ENCODE assay signal across 32 mouse cellular contexts in genomic region chr7:24824452-24824851, GRCm38 (mm10). TPM values are rescaled to one million over a fixed set of nuclear protein-coding genes. Genes with fewer than 3 reads are reported as not detected.
DNase-seq lines count a peak whose midpoint lies in the region; ATAC-seq and TF ChIP-seq lines count a peak whose summit lies in the region.
"Had no signal": no experiment of that assay in that cellular context is flagged by ENCODE, and none has a peak within 500 bp of the region (broad histone marks: within the 10 kb centered on the region; RNA-seq: fewer than 3 reads in every experiment).

No protein-coding gene starts in this region.

- TF ChIP-seq EP300 in CH12.LX (IDR thresholded peaks at IDR 0.05; ENCODE audit: low read length): peak; percentile 68

- TF ChIP-seq POLR2A in CH12.LX (IDR thresholded peaks at IDR 0.05; ENCODE audit: low read depth, low read length): no peak

- dilution Hi-C loops in CH12.LX (cut with MboI; ENCODE audit: extremely low pct_ligation_motif_present, extremely low pct_unique_long_range_greater_than_20kb, low sequenced_read_pairs): no loop called here

- no peaks in the 10 kb centered on the region for H3K79me2 ChIP-seq in CH12.LX (replicated peaks; ENCODE audit: control insufficient read depth, extremely low read depth, insufficient read depth, poor library complexity, severe bottlenecking)
- H3K79me2 ChIP-seq in macrophage (ENCODE audit: inconsistent target): no peaks in the 10 kb centered on the region

- peaks cover 3 to 17% of the 10 kb centered on the region in 2 experiments for H3K4me1 ChIP-seq in CH12.LX (ENCODE audit: control insufficient read depth in 1 of 2, insufficient read depth in 2 of 2)
- H3K4me1 ChIP-seq: embryonic facial prominence, embryonic 10.5 days; embryonic facial prominence, embryonic 13.5 days; forebrain, embryonic 12.5 days; forebrain, embryonic 15.5 days; heart, embryonic 10.5 days; heart, embryonic 13.5 days had no signal

- H3K27ac ChIP-seq in CH12.LX (ENCODE audit: insufficient read depth, low read depth) (no peak overlapping the region), macrophage (peak overlapping the region; percentile 70)
- H3K27ac ChIP-seq: embryonic facial prominence, embryonic 10.5 days; embryonic facial prominence, embryonic 13.5 days; forebrain, embryonic 12.5 days; forebrain, embryonic 15.5 days; heart, adult 2 months; heart, embryonic 10.5 days; heart, embryonic 13.5 days; hindbrain, embryonic 14.5 days; hindbrain, postnatal 0 days had no signal

- WGBS in macrophage (ENCODE audit: missing documents): 2% methylated on average over 7 of the region's 7 CpGs

- TF ChIP-seq CTCF in CH12.LX (conservative IDR thresholded peaks at IDR 0.05 in 1 of 2, IDR thresholded peaks at IDR 0.05 in 1 of 2; ENCODE audit: low read depth in 2 of 2, low read length in 2 of 2): no peak

- H3K9me3 ChIP-seq in CH12.LX (replicated peaks; ENCODE audit: low read length): no peaks in the 10 kb centered on the region
- H3K9me3 ChIP-seq: embryonic facial prominence, embryonic 10.5 days; embryonic facial prominence, embryonic 13.5 days; forebrain, embryonic 12.5 days; forebrain, embryonic 15.5 days; G1E; heart, embryonic 10.5 days; heart, embryonic 13.5 days had no signal

- H3K4me3 ChIP-seq in CH12.LX (replicated peaks in 1 of 3; ENCODE audit: low read depth in 2 of 3, low read length in 2 of 3, poor library complexity in 1 of 3) (no peak overlapping the region), macrophage (ENCODE audit: inconsistent target) (no peak overlapping the region)
- H3K4me3 ChIP-seq: embryonic facial prominence, embryonic 10.5 days; embryonic facial prominence, embryonic 13.5 days; erythroblast, embryonic 14.5 days; forebrain, embryonic 12.5 days; forebrain, embryonic 15.5 days; heart, adult 2 months; heart, embryonic 10.5 days; heart, embryonic 13.5 days had no signal

- DNase-seq in CH12.LX (ENCODE audit: extremely low read depth): peak; percentile 49
- DNase-seq in spleen, postnatal 10 days (ENCODE audit: low spot score in 2 of 2): no peak
- no peak for DNase-seq in adrenal gland, postnatal 14 days
- no peak for DNase-seq in lung, postnatal 14 days
- DNase-seq: adrenal gland, postnatal 10 days; cerebellum, adult 11-12 months; cerebellum, adult 8-10 months; cerebellum, postnatal 10 days; gastrocnemius, postnatal 25 days; heart, adult 2 months; heart, postnatal 14 days; heart, postnatal 4 days had no signal

- no peak overlapping the region for H3K4me2 ChIP-seq in CH12.LX (ENCODE audit: insufficient read depth, low read depth, poor library complexity, severe bottlenecking)
- H3K4me2 ChIP-seq: embryonic facial prominence, embryonic 13.5 days; forebrain, embryonic 12.5 days; forebrain, embryonic 15.5 days; heart, embryonic 13.5 days; hindbrain, embryonic 14.5 days had no signal

- TF ChIP-seq RAD21 in CH12.LX (IDR thresholded peaks at IDR 0.05; ENCODE audit: low read depth, low read length): no peak

- in situ Hi-C loops in CH12.LX (cut with MboI; ENCODE audit: low pct_ligation_motif_present, low pct_unique_long_range_greater_than_20kb, low sequenced_read_pairs): no loop called here

- H3K9ac ChIP-seq in CH12.LX (ENCODE audit: insufficient read depth, low read depth): no peak overlapping the region
- H3K9ac ChIP-seq: embryonic facial prominence, embryonic 13.5 days; forebrain, embryonic 12.5 days; forebrain, embryonic 15.5 days; heart, embryonic 13.5 days; hindbrain, embryonic 14.5 days had no signal

- peak; percentile 59 for ATAC-seq in common myeloid progenitor, adult 5-6 weeks (replicated peaks; ENCODE audit: low read depth, poor library complexity, severe bottlenecking)
- ATAC-seq: forebrain, embryonic 15.5 days; hindbrain, postnatal 0 days; Patski had no signal

- no peaks in the 10 kb centered on the region for H3K27me3 ChIP-seq in CH12.LX (replicated peaks)
- H3K27me3 ChIP-seq: embryonic facial prominence, embryonic 13.5 days; forebrain, embryonic 12.5 days; forebrain, embryonic 15.5 days; heart, embryonic 13.5 days had no signal

- H3K36me3 ChIP-seq in CH12.LX (replicated peaks in 1 of 2; ENCODE audit: control insufficient read depth in 1 of 2, insufficient read depth in 1 of 2, low read length in 1 of 2): no peaks in the 10 kb centered on the region
- H3K36me3 ChIP-seq in macrophage (ENCODE audit: inconsistent target): no peaks in the 10 kb centered on the region
- H3K36me3 ChIP-seq: embryonic facial prominence, embryonic 10.5 days; embryonic facial prominence, embryonic 13.5 days; forebrain, embryonic 12.5 days; forebrain, embryonic 15.5 days; G1E; heart, embryonic 10.5 days; heart, embryonic 13.5 days had no signal

TF ChIP-seq in CH12.LX, 34 proteins besides CTCF, POLR2A, EP300 and RAD21:
- TF ChIP-seq BHLHE40 (IDR thresholded peaks at IDR 0.05; ENCODE audit: low read depth, low read length) (peak; percentile 67), MAX (IDR thresholded peaks at IDR 0.05; ENCODE audit: low read length) (0 out of 2 replicates have a peak, but pooled peaks have one; percentile 38), MXI1 (IDR thresholded peaks at IDR 0.05; ENCODE audit: low read depth, low read length) (0 out of 2 replicates have a peak, but pooled peaks have one; percentile 21), HCFC1 (IDR thresholded peaks at IDR 0.05; ENCODE audit: low read depth, low read length) (no peak), ETS1 (conservative IDR thresholded peaks at IDR 0.05; ENCODE audit: low read depth, low read length) (peak; percentile 41; the same call in 1 of the 2 replicates), MYC (IDR thresholded peaks at IDR 0.05; ENCODE audit: low read depth, low read length) (0 out of 2 replicates have a peak, but pooled peaks have one; percentile 19), RCOR1 (conservative IDR thresholded peaks at IDR 0.05; ENCODE audit: low read depth, low read length) (no peak), IRF4 (IDR thresholded peaks at IDR 0.05; ENCODE audit: low read depth, low read length) (peak; percentile 65), SIN3A (IDR thresholded peaks at IDR 0.05; ENCODE audit: low read length) (0 out of 2 replicates have a peak, but pooled peaks have one; percentile 38), NRF1 (IDR thresholded peaks at IDR 0.05; ENCODE audit: low read depth, low read length) (no peak)

RNA-seq across cellular contexts. Expression of gene Gm9844, which starts 37.6 kb away (rescaled TPM):
- total RNA-seq in CH12.LX (2012; rRNA removed): 1.3 and 1.4 TPM in 2 replicates
- total RNA-seq in CH12.LX (2014; rRNA removed): 19.9 and 25.1 TPM in 2 replicates
- polyA plus RNA-seq in CH12.LX (2012; ENCODE audit: insufficient read length, low read depth): 4.7 and 10.2 TPM in 2 replicates
- total RNA-seq in common myeloid progenitor, adult 5-6 weeks (2017): 34.7 and 43.7 TPM in 2 replicates
- 1 to 10 TPM in 1 of 26 experiments, not detected in 25; 4.3 TPM for total RNA-seq in macrophage (2018; cell fraction: chromatin; rRNA removed)
- 10 to 100 TPM in 6 of 26 experiments, 1 to 10 TPM in 20; 2.1 to 25.6 (median 7.1) TPM for total RNA-seq in macrophage (2018; cell fraction: cytosol; rRNA removed)
- total RNA-seq in macrophage (2018; cell fraction: nucleus; rRNA removed): 1 to 10 TPM in 7 of 26 experiments, not detected in 19; 1.9 to 4.9 (median 2.5) TPM
- 6.8 to 9.9 TPM (median 7.1 TPM) in 3 replicates for polyA plus RNA-seq in macrophage (2018)
- 1.4 TPM in 1 of 2 replicates, not detected in the other for total RNA-seq in adrenal gland, postnatal 14 days (2021)
- total RNA-seq: adrenal gland, adult 18-20 months; G1E; gastrocnemius, adult 8-10 months; gastrocnemius, postnatal 25 days; heart, adult 2 months; heart, postnatal 14 days had no signal

RNA-seq across cellular contexts. Expression of gene Lypd4, which starts 45.3 kb away (rescaled TPM):
- total RNA-seq in CH12.LX (2012; rRNA removed) (not detected in 2 replicates), CH12.LX (2014; rRNA removed) (not detected in 2 replicates)
- polyA plus RNA-seq in CH12.LX (2012; ENCODE audit: insufficient read length, low read depth) (not detected in 2 replicates), macrophage (2018) (not detected in 3 replicates)
- not detected in 2 replicates for total RNA-seq in common myeloid progenitor, adult 5-6 weeks (2017)
- not detected for total RNA-seq in macrophage (2018; cell fraction: chromatin; rRNA removed)
- not detected for total RNA-seq in macrophage (2018; cell fraction: cytosol; rRNA removed)
- total RNA-seq in macrophage (2018; cell fraction: nucleus; rRNA removed): 1 to 10 TPM in 1 of 26 experiments, not detected in 25; 1.2 TPM
- total RNA-seq in adrenal gland, postnatal 14 days (2021): not detected in 2 replicates
- total RNA-seq: adrenal gland, adult 18-20 months; adrenal gland, postnatal 10 days; adrenal gland, postnatal 4 days; gastrocnemius, adult 8-10 months; gastrocnemius, postnatal 25 days; heart, adult 2 months; heart, postnatal 14 days; heart, postnatal 4 days; hindbrain, postnatal 0 days had no signal
- polyA plus RNA-seq: brain, embryonic 14.5 days; embryonic facial prominence, embryonic 10.5 days; embryonic facial prominence, embryonic 13.5 days; erythroblast, embryonic 14.5 days; forebrain, embryonic 12.5 days; forebrain, embryonic 15.5 days; G1E; heart, embryonic 10.5 days; heart, embryonic 13.5 days; heart, embryonic 16.5 days; hindbrain, embryonic 11.5 days; hindbrain, embryonic 14.5 days; hindbrain, postnatal 0 days; intestine, embryonic 14.5 days had no signal

RNA-seq across cellular contexts. Expression of gene Dmrtc2, which starts 45.4 kb away (rescaled TPM):
- total RNA-seq in CH12.LX (2012; rRNA removed) (not detected in 2 replicates), CH12.LX (2014; rRNA removed) (not detected in 2 replicates)
- polyA plus RNA-seq in CH12.LX (2012; ENCODE audit: insufficient read length, low read depth) (not detected in 2 replicates), macrophage (2018) (not detected in 3 replicates)
- not detected in 2 replicates for total RNA-seq in common myeloid progenitor, adult 5-6 weeks (2017)
- total RNA-seq in macrophage (2018; cell fraction: chromatin; rRNA removed): not detected
- not detected for total RNA-seq in macrophage (2018; cell fraction: cytosol; rRNA removed)
- total RNA-seq in macrophage (2018; cell fraction: nucleus; rRNA removed): not detected
- not detected in 2 replicates for total RNA-seq in adrenal gland, postnatal 14 days (2021)
- total RNA-seq: adrenal gland, adult 18-20 months; adrenal gland, postnatal 10 days; G1E; gastrocnemius, adult 8-10 months; gastrocnemius, postnatal 25 days; heart, adult 2 months; heart, postnatal 14 days; heart, postnatal 4 days; hindbrain, postnatal 0 days had no signal
- polyA plus RNA-seq: embryonic facial prominence, embryonic 10.5 days; embryonic facial prominence, embryonic 13.5 days; erythroblast, embryonic 14.5 days; forebrain, embryonic 12.5 days; forebrain, embryonic 15.5 days; G1E; heart, adult 2 months; heart, embryonic 10.5 days; heart, embryonic 16.5 days; intestine, embryonic 14.5 days; Patski had no signal

RNA-seq across cellular contexts. Expression of gene Ceacam10, which starts 47.4 kb away (rescaled TPM):
- total RNA-seq in CH12.LX (2012; rRNA removed): 0.17 TPM in 1 of 2 replicates, not detected in the other
- total RNA-seq in CH12.LX (2014; rRNA removed): not detected in 2 replicates
- not detected in 2 replicates for polyA plus RNA-seq in CH12.LX (2012; ENCODE audit: insufficient read length, low read depth)
- total RNA-seq in common myeloid progenitor, adult 5-6 weeks (2017): 1.2 TPM in 1 of 2 replicates, not detected in the other
- not detected for total RNA-seq in macrophage (2018; cell fraction: chromatin; rRNA removed)
- under 1 TPM in 3 of 26 experiments, not detected in 23; 0.13 to 0.23 (median 0.15) TPM for total RNA-seq in macrophage (2018; cell fraction: cytosol; rRNA removed)
- total RNA-seq in macrophage (2018; cell fraction: nucleus; rRNA removed): not detected
- 0.85 TPM in 1 of 3 replicates, not detected in the others for polyA plus RNA-seq in macrophage (2018)
- total RNA-seq in adrenal gland, postnatal 14 days (2021): 0.93 TPM in 1 of 2 replicates, not detected in the other
- total RNA-seq: adrenal gland, adult 18-20 months; gastrocnemius, adult 8-10 months; gastrocnemius, postnatal 25 days; heart, adult 2 months; heart, postnatal 14 days; hindbrain, postnatal 0 days had no signal
- polyA plus RNA-seq: embryonic facial prominence, embryonic 10.5 days; erythroblast, embryonic 14.5 days; forebrain, embryonic 15.5 days; G1E; heart, adult 2 months; heart, embryonic 10.5 days; heart, embryonic 13.5 days; hindbrain, embryonic 11.5 days; intestine, embryonic 14.5 days; Patski had no signal

RNA-seq across cellular contexts. Expression of gene Rps19, which starts 59.7 kb away (rescaled TPM):
- total RNA-seq in CH12.LX (2012; rRNA removed) (4,140 and 4,169 TPM in 2 replicates), CH12.LX (2014; rRNA removed) (2,094 and 2,149 TPM in 2 replicates)
- polyA plus RNA-seq in CH12.LX (2012; ENCODE audit: insufficient read length, low read depth) (1,720 and 1,739 TPM in 2 replicates), macrophage (2018) (136 to 976 TPM (median 876 TPM) in 3 replicates)
- total RNA-seq in common myeloid progenitor, adult 5-6 weeks (2017): 1,538 and 1,683 TPM in 2 replicates
- 100 to 1,000 TPM in 25 of 26 experiments, 10 to 100 TPM in 1; 91.4 to 296 (median 150) TPM for total RNA-seq in macrophage (2018; cell fraction: chromatin; rRNA removed)
- total RNA-seq in macrophage (2018; cell fraction: cytosol; rRNA removed): 1,000 to 10,000 TPM in 12 of 26 experiments, 100 to 1,000 TPM in 14; 496 to 1,324 (median 876) TPM
- total RNA-seq in macrophage (2018; cell fraction: nucleus; rRNA removed): 100 to 1,000 TPM; 113 to 335 (median 188) TPM
- 750 and 933 TPM in 2 replicates for total RNA-seq in adrenal gland, postnatal 14 days (2021)
